Mouse (Mus musculus) hindbrain, embryonic 12.5 days (tissue): ENCODE results near the gene Ecm1. TPM values are rescaled to one million over a fixed set of nuclear protein-coding genes. Genes with fewer than 3 reads are reported as not detected.

Experiments used
- ATAC-seq: fragments of 200-750 bp; cut with Nextera tagmentation; 2 replicates; pipeline ENCODE4 v1.8.0; 2017; ENCODE audit warnings: moderate TSS enrichment; ENCODE audit not compliant: low FRiP score
- H3K27ac ChIP-seq: fragments of 300-500 bp; sonication (generic); 2 replicates; pipeline ENCODE4 v1.5.1; 2016; ENCODE audit warnings: mild to moderate bottlenecking
- H3K27me3 ChIP-seq: fragments of 300-500 bp; sonication (generic); 2 replicates; pipeline ENCODE4 v1.6.1; 2016; ENCODE audit warnings: mild to moderate bottlenecking
- H3K36me3 ChIP-seq: fragments of 300-500 bp; sonication (generic); 2 replicates; pipeline ENCODE4 v1.6.1; 2016; ENCODE audit warnings: mild to moderate bottlenecking
- H3K4me1 ChIP-seq: fragments of 300-500 bp; sonication (generic); 2 replicates; pipeline ENCODE4 v1.6.1; 2016
- H3K4me2 ChIP-seq: fragments of 300-500 bp; sonication (generic); replicated peaks from 2 replicates; pipeline ENCODE4 v1.6.1; 2016; ENCODE audit warnings: mild to moderate bottlenecking
- H3K4me3 ChIP-seq: fragments of 300-500 bp; sonication (generic); 2 replicates; pipeline ENCODE4 v1.5.1; 2016; ENCODE audit warnings: mild to moderate bottlenecking
- H3K9ac ChIP-seq: fragments of 300-500 bp; sonication (generic); 2 replicates; pipeline ENCODE4 v1.6.1; 2016; ENCODE audit warnings: mild to moderate bottlenecking, moderate library complexity
- H3K9me3 ChIP-seq: fragments of 300-500 bp; sonication (generic); replicated peaks from 2 replicates; pipeline ENCODE4 v1.6.1; 2016; ENCODE audit warnings: mild to moderate bottlenecking
- WGBS: fragments of 180-500 bp; shearing (Covaris S2); methylation state at CpG from one replicate; pipeline ENCODE4 v1.1.7; 2016; 5-methylcytosine and 5-hydroxymethylcytosine counted together
- polyA plus RNA-seq: library from polyadenylated mRNA; unstranded; fragments of >200 nt; fragmentation: Nextera tagmentation; extraction: Ambion mirVana; gene quantifications from 2 replicates; pipeline ENCODE4 v1.2.1, GENCODE M21; 2016

The Ecm1 gene
- polyA plus RNA-seq, 1 experiment from 2014 or later = 13.2 TPM

GRCm38 (mm10) chr3:95752935-95753334, 13.6 kb upstream of the Ecm1 start:
- WGBS = 88% methylated on average over 3 of the region's 3 CpGs
- Histone ChIP-seq H3K4me2 (no peak overlapping the region), H3K4me1 (peaks cover 6% of the 10 kb centered on the region; the same call in 1 of the 2 replicates), H3K27me3 (no peaks in the 10 kb centered on the region), H3K9ac (no peak overlapping the region), H3K27ac (no peak overlapping the region), H3K4me3 (no peak overlapping the region), H3K9me3 (no peaks in the 10 kb centered on the region), H3K36me3 (peaks cover 45% of the 10 kb centered on the region)
- ATAC-seq = no peak

GRCm38 (mm10) chr3:95740406-95740805, 1.0 kb upstream of the Ecm1 start:
- ATAC-seq = no peak
- Histone ChIP-seq H3K9me3 (no peaks in the 10 kb centered on the region), H3K9ac (no peak overlapping the region), H3K4me1 (no peaks in the 10 kb centered on the region), H3K27me3 (no peaks in the 10 kb centered on the region), H3K4me2 (no peak overlapping the region), H3K4me3 (no peak overlapping the region), H3K27ac (no peak overlapping the region), H3K36me3 (peaks cover 74% of the 10 kb centered on the region)
- 81% methylated on average over 8 of the region's 8 CpGs for WGBS

- Histone ChIP-seq H3K4me3 (no peak overlapping the region), H3K9me3 (no peaks in the 10 kb centered on the region), H3K4me1 (no peaks in the 10 kb centered on the region), H3K9ac (no peak overlapping the region), H3K4me2 (no peak overlapping the region), H3K27me3 (no peaks in the 10 kb centered on the region), H3K36me3 (peaks cover 39% of the 10 kb centered on the region), H3K27ac (no peak overlapping the region)
- ATAC-seq = no peak
- WGBS = 90% methylated on average over 12 of the region's 12 CpGs
Observed at GRCm38 (mm10) chr3:95735071-95735670, 4.2 kb downstream of the Ecm1 start.

GRCm38 (mm10) chr3:95734092-95734702, 5.2 kb downstream of the Ecm1 start:
- no peak overlapping the region for H3K27ac ChIP-seq
- no peaks in the 10 kb centered on the region for H3K4me1 ChIP-seq
- no peaks in the 10 kb centered on the region for H3K27me3 ChIP-seq
- H3K4me2 ChIP-seq = no peak overlapping the region
- no peak for ATAC-seq
- H3K36me3 ChIP-seq = peaks cover 30% of the 10 kb centered on the region
- H3K4me3 ChIP-seq = no peak overlapping the region
- no peak overlapping the region for H3K9ac ChIP-seq
- H3K9me3 ChIP-seq = no peaks in the 10 kb centered on the region
- 75% methylated on average over 13 of the region's 13 CpGs for WGBS

- no peaks in the 10 kb centered on the region for H3K9me3 ChIP-seq
- ATAC-seq = no peak
- peaks cover 28% of the 10 kb centered on the region for H3K36me3 ChIP-seq
- H3K27ac ChIP-seq = no peak overlapping the region
- H3K9ac ChIP-seq = no peak overlapping the region
- 86% methylated on average over 11 of the region's 11 CpGs for WGBS
- no peak overlapping the region for H3K4me3 ChIP-seq
- no peak overlapping the region for H3K4me2 ChIP-seq
- no peaks in the 10 kb centered on the region for H3K4me1 ChIP-seq
- no peaks in the 10 kb centered on the region for H3K27me3 ChIP-seq
Observed at GRCm38 (mm10) chr3:95732744-95733521, 6.4 kb downstream of the Ecm1 start.

- ATAC-seq = no peak
- H3K4me3 ChIP-seq = no peak overlapping the region
- H3K9ac ChIP-seq = no peak overlapping the region
- no peaks in the 10 kb centered on the region for H3K27me3 ChIP-seq
- 98% methylated on average over 9 of the region's 9 CpGs for WGBS
- no peaks in the 10 kb centered on the region for H3K9me3 ChIP-seq
- H3K4me2 ChIP-seq = no peak overlapping the region
- no peaks in the 10 kb centered on the region for H3K4me1 ChIP-seq
- peaks cover 25% of the 10 kb centered on the region for H3K36me3 ChIP-seq
- H3K27ac ChIP-seq = no peak overlapping the region
Observed at GRCm38 (mm10) chr3:95732297-95732696, 7.1 kb downstream of the Ecm1 start.

GRCm38 (mm10) chr3:95731802-95732201, 7.6 kb downstream of the Ecm1 start:
- no peak for ATAC-seq
- H3K27ac ChIP-seq = no peak overlapping the region
- H3K27me3 ChIP-seq = no peaks in the 10 kb centered on the region
- no peak overlapping the region for H3K4me2 ChIP-seq
- H3K36me3 ChIP-seq = peaks cover 22% of the 10 kb centered on the region
- 94% methylated on average over 4 of the region's 4 CpGs for WGBS
- H3K4me3 ChIP-seq = no peak overlapping the region
- no peak overlapping the region for H3K9ac ChIP-seq
- H3K9me3 ChIP-seq = no peaks in the 10 kb centered on the region
- no peaks in the 10 kb centered on the region for H3K4me1 ChIP-seq

GRCm38 (mm10) chr3:95730431-95730830, 8.9 kb downstream of the Ecm1 start:
- 0 out of 2 replicates have a peak, but pooled peaks have one; percentile 35 for ATAC-seq
- H3K27me3 ChIP-seq = no peaks in the 10 kb centered on the region
- H3K4me3 ChIP-seq = no peak overlapping the region
- H3K4me2 ChIP-seq = no peak overlapping the region
- H3K9me3 ChIP-seq = no peaks in the 10 kb centered on the region
- H3K27ac ChIP-seq = no peak overlapping the region
- 0 out of 2 replicates have a peak, but pooled peaks cover 11% of the 10 kb centered on the region for H3K36me3 ChIP-seq
- no peak overlapping the region for H3K9ac ChIP-seq
- WGBS = 75% methylated on average over 7 of the region's 7 CpGs
- no peaks in the 10 kb centered on the region for H3K4me1 ChIP-seq

GRCm38 (mm10) chr3:95728906-95729305, 10.5 kb downstream of the Ecm1 start:
- Histone ChIP-seq H3K27me3 (no peaks in the 10 kb centered on the region), H3K27ac (no peak overlapping the region)

GRCm38 (mm10) chr3:95726696-95727358, 12.5 kb downstream of the Ecm1 start:
- no peak overlapping the region for H3K4me3 ChIP-seq
- H3K9me3 ChIP-seq = no peaks in the 10 kb centered on the region
- no peak overlapping the region for H3K27ac ChIP-seq
- H3K4me1 ChIP-seq = no peaks in the 10 kb centered on the region
- no peak for ATAC-seq
- H3K4me2 ChIP-seq = no peak overlapping the region
- no peaks in the 10 kb centered on the region for H3K27me3 ChIP-seq
- H3K9ac ChIP-seq = no peak overlapping the region
- no peaks in the 10 kb centered on the region for H3K36me3 ChIP-seq
- WGBS = 67% methylated on average over 7 of the region's 7 CpGs

More at GRCm38 (mm10) chr3:95728906-95729305, 10.5 kb downstream of the Ecm1 start:
- ATAC-seq = no peak
- H3K9ac ChIP-seq = no peak overlapping the region
- H3K4me2 ChIP-seq = no peak overlapping the region
- H3K9me3 ChIP-seq = no peaks in the 10 kb centered on the region
- WGBS = 92% methylated on average over 2 of the region's 2 CpGs
- no peak overlapping the region for H3K4me3 ChIP-seq
- no peaks in the 10 kb centered on the region for H3K36me3 ChIP-seq
- H3K4me1 ChIP-seq = no peaks in the 10 kb centered on the region

- H3K36me3 ChIP-seq = no peaks in the 10 kb centered on the region
- H3K4me3 ChIP-seq = no peak overlapping the region
- WGBS = 85% methylated on average over 7 of the region's 7 CpGs
- H3K9ac ChIP-seq = no peak overlapping the region
- H3K27ac ChIP-seq = no peak overlapping the region
- H3K4me2 ChIP-seq = no peak overlapping the region
- no peaks in the 10 kb centered on the region for H3K9me3 ChIP-seq
- ATAC-seq = no peak
- no peaks in the 10 kb centered on the region for H3K4me1 ChIP-seq
- H3K27me3 ChIP-seq = no peaks in the 10 kb centered on the region
Observed at GRCm38 (mm10) chr3:95725863-95726262, 13.5 kb downstream of the Ecm1 start.

- WGBS = 84% methylated on average over 3 of the region's 3 CpGs
- H3K9ac ChIP-seq = no peak overlapping the region
- no peaks in the 10 kb centered on the region for H3K9me3 ChIP-seq
- no peak overlapping the region for H3K4me2 ChIP-seq
- ATAC-seq = no peak
- H3K4me3 ChIP-seq = no peak overlapping the region
- H3K27ac ChIP-seq = no peak overlapping the region
- no peaks in the 10 kb centered on the region for H3K4me1 ChIP-seq
- no peaks in the 10 kb centered on the region for H3K36me3 ChIP-seq
- H3K27me3 ChIP-seq = no peaks in the 10 kb centered on the region
Observed at GRCm38 (mm10) chr3:95722386-95722785, 17.0 kb downstream of the Ecm1 start.
